Mouse (Mus musculus): Measurements from ENCODE around the gene Caprin1. TPM values are rescaled to one million over a fixed set of nuclear protein-coding genes. Genes with fewer than 3 reads are reported as not detected.

Gene Caprin1
- polyA plus RNA-seq, 1 experiment from 2014 or later, result 484 TPM

GRCm38 (mm10) chr2:103731423-103731822, 66.0 kb downstream of the Caprin1 start:
- no peaks in the 10 kb centered on the region for H3K27me3 ChIP-seq (ENCODE audit: control insufficient read depth, insufficient read depth, low read length)
- H3K36me3 ChIP-seq (ENCODE audit: control insufficient read depth, insufficient read depth, low read length), result peaks cover 73% of the 10 kb centered on the region
- H3K4me3 ChIP-seq (replicated peaks; ENCODE audit: low read depth, low read length), result no peak overlapping the region
- no peak for ATAC-seq (ENCODE audit: low FRiP score, low TSS enrichment)
- H3K9ac ChIP-seq (replicated peaks; ENCODE audit: low read length), result no peak overlapping the region
- H3K4me2 ChIP-seq (ENCODE audit: low read length), result no peak overlapping the region
- H3K9me3 ChIP-seq (ENCODE audit: control insufficient read depth, low read length), result no peaks in the 10 kb centered on the region
- 94% methylated on average over 6 of the region's 6 CpGs for WGBS
- H3K27ac ChIP-seq (replicated peaks; ENCODE audit: low read depth, low read length), result no peak overlapping the region
- no peaks in the 10 kb centered on the region for H3K4me1 ChIP-seq (ENCODE audit: control insufficient read depth, insufficient read depth, low read length)
- DNase-seq, result no peak

- Histone ChIP-seq H3K36me3 (ENCODE audit: control insufficient read depth, insufficient read depth, low read length) (peaks cover 77% of the 10 kb centered on the region), H3K4me3 (replicated peaks; ENCODE audit: low read depth, low read length) (no peak overlapping the region), H3K27ac (replicated peaks; ENCODE audit: low read depth, low read length) (no peak overlapping the region), H3K4me1 (ENCODE audit: control insufficient read depth, insufficient read depth, low read length) (no peaks in the 10 kb centered on the region), H3K9me3 (ENCODE audit: control insufficient read depth, low read length) (no peaks in the 10 kb centered on the region), H3K9ac (replicated peaks; ENCODE audit: low read length) (no peak overlapping the region), H3K4me2 (ENCODE audit: low read length) (no peak overlapping the region), H3K27me3 (ENCODE audit: control insufficient read depth, insufficient read depth, low read length) (no peaks in the 10 kb centered on the region)
- DNase-seq, result peak; percentile 20
- ATAC-seq (ENCODE audit: low FRiP score, low TSS enrichment), result no peak
- 87% methylated on average over 8 of the region's 8 CpGs for WGBS
Observed at GRCm38 (mm10) chr2:103730999-103731398, 66.5 kb downstream of the Caprin1 start.

- Histone ChIP-seq H3K4me3 (replicated peaks; ENCODE audit: low read depth, low read length) (no peak overlapping the region), H3K36me3 (ENCODE audit: control insufficient read depth, insufficient read depth, low read length) (peaks cover 81% of the 10 kb centered on the region), H3K4me1 (ENCODE audit: control insufficient read depth, insufficient read depth, low read length) (no peaks in the 10 kb centered on the region), H3K4me2 (ENCODE audit: low read length) (no peak overlapping the region), H3K27ac (replicated peaks; ENCODE audit: low read depth, low read length) (no peak overlapping the region), H3K9me3 (ENCODE audit: control insufficient read depth, low read length) (no peaks in the 10 kb centered on the region), H3K9ac (replicated peaks; ENCODE audit: low read length) (no peak overlapping the region), H3K27me3 (ENCODE audit: control insufficient read depth, insufficient read depth, low read length) (no peaks in the 10 kb centered on the region)
- DNase-seq, result no peak
- WGBS, result 89% methylated on average over 12 of the region's 12 CpGs
- no peak for ATAC-seq (ENCODE audit: low FRiP score, low TSS enrichment)
Observed at GRCm38 (mm10) chr2:103728027-103728540, 69.4 kb downstream of the Caprin1 start.

GRCm38 (mm10) chr2:103724521-103724920, 72.9 kb downstream of the Caprin1 start:
- Histone ChIP-seq H3K9me3 (ENCODE audit: control insufficient read depth, low read length) (no peaks in the 10 kb centered on the region), H3K36me3 (ENCODE audit: control insufficient read depth, insufficient read depth, low read length) (peaks cover 79% of the 10 kb centered on the region), H3K27ac (replicated peaks; ENCODE audit: low read depth, low read length) (no peak overlapping the region)

GRCm38 (mm10) chr2:103719292-103719646, 78.2 kb downstream of the Caprin1 start:
- no peak overlapping the region for H3K27ac ChIP-seq (replicated peaks; ENCODE audit: low read depth, low read length)
- H3K4me1 ChIP-seq (ENCODE audit: control insufficient read depth, insufficient read depth, low read length), result no peaks in the 10 kb centered on the region
- 96% methylated on average over 7 of the region's 7 CpGs for WGBS
- no peak for ATAC-seq (ENCODE audit: low FRiP score, low TSS enrichment)
- H3K36me3 ChIP-seq (ENCODE audit: control insufficient read depth, insufficient read depth, low read length), result peaks cover 67% of the 10 kb centered on the region
- H3K4me3 ChIP-seq (replicated peaks; ENCODE audit: low read depth, low read length), result no peak overlapping the region
- no peak overlapping the region for H3K4me2 ChIP-seq (ENCODE audit: low read length)
- DNase-seq, result no peak
- H3K9me3 ChIP-seq (ENCODE audit: control insufficient read depth, low read length), result no peaks in the 10 kb centered on the region
- H3K9ac ChIP-seq (replicated peaks; ENCODE audit: low read length), result no peak overlapping the region
- H3K27me3 ChIP-seq (ENCODE audit: control insufficient read depth, insufficient read depth, low read length), result no peaks in the 10 kb centered on the region

More at GRCm38 (mm10) chr2:103724521-103724920, 72.9 kb downstream of the Caprin1 start:
- no peak for ATAC-seq (ENCODE audit: low FRiP score, low TSS enrichment)
- no peak for DNase-seq
- no peak overlapping the region for H3K4me3 ChIP-seq (replicated peaks; ENCODE audit: low read depth, low read length)
- H3K9ac ChIP-seq (replicated peaks; ENCODE audit: low read length), result no peak overlapping the region
- H3K4me2 ChIP-seq (ENCODE audit: low read length), result no peak overlapping the region
- 97% methylated on average over 2 of the region's 2 CpGs for WGBS
- H3K4me1 ChIP-seq (ENCODE audit: control insufficient read depth, insufficient read depth, low read length), result no peaks in the 10 kb centered on the region
- H3K27me3 ChIP-seq (ENCODE audit: control insufficient read depth, insufficient read depth, low read length), result no peaks in the 10 kb centered on the region

- no peak overlapping the region for H3K4me3 ChIP-seq (replicated peaks; ENCODE audit: low read depth, low read length)
- H3K36me3 ChIP-seq (ENCODE audit: control insufficient read depth, insufficient read depth, low read length), result peaks cover 62% of the 10 kb centered on the region
- ATAC-seq (ENCODE audit: low FRiP score, low TSS enrichment), result peak; percentile 69
- no peaks in the 10 kb centered on the region for H3K9me3 ChIP-seq (ENCODE audit: control insufficient read depth, low read length)
- H3K4me1 ChIP-seq (ENCODE audit: control insufficient read depth, insufficient read depth, low read length), result no peaks in the 10 kb centered on the region
- H3K27me3 ChIP-seq (ENCODE audit: control insufficient read depth, insufficient read depth, low read length), result no peaks in the 10 kb centered on the region
- no peak overlapping the region for H3K27ac ChIP-seq (replicated peaks; ENCODE audit: low read depth, low read length)
- H3K9ac ChIP-seq (replicated peaks; ENCODE audit: low read length), result no peak overlapping the region
- DNase-seq, result peak; percentile 89
- 55% methylated on average over 8 of the region's 8 CpGs for WGBS
- no peak overlapping the region for H3K4me2 ChIP-seq (ENCODE audit: low read length)
Observed at GRCm38 (mm10) chr2:103718594-103719291, 78.7 kb downstream of the Caprin1 start.

- no peaks in the 10 kb centered on the region for H3K9me3 ChIP-seq (ENCODE audit: control insufficient read depth, low read length)
- 74% methylated on average over 4 of the region's 4 CpGs for WGBS
- no peak overlapping the region for H3K4me2 ChIP-seq (ENCODE audit: low read length)
- no peaks in the 10 kb centered on the region for H3K27me3 ChIP-seq (ENCODE audit: control insufficient read depth, insufficient read depth, low read length)
- ATAC-seq (ENCODE audit: low FRiP score, low TSS enrichment), result no peak
- H3K4me1 ChIP-seq (ENCODE audit: control insufficient read depth, insufficient read depth, low read length), result no peaks in the 10 kb centered on the region
- H3K9ac ChIP-seq (replicated peaks; ENCODE audit: low read length), result no peak overlapping the region
- no peak for DNase-seq
- no peak overlapping the region for H3K4me3 ChIP-seq (replicated peaks; ENCODE audit: low read depth, low read length)
- peaks cover 61% of the 10 kb centered on the region for H3K36me3 ChIP-seq (ENCODE audit: control insufficient read depth, insufficient read depth, low read length)
- H3K27ac ChIP-seq (replicated peaks; ENCODE audit: low read depth, low read length), result no peak overlapping the region
Observed at GRCm38 (mm10) chr2:103714412-103714811, 83.0 kb downstream of the Caprin1 start.

- no peak for DNase-seq
- H3K9me3 ChIP-seq (ENCODE audit: control insufficient read depth, low read length), result no peaks in the 10 kb centered on the region
- no peak overlapping the region for H3K27ac ChIP-seq (replicated peaks; ENCODE audit: low read depth, low read length)
- no peaks in the 10 kb centered on the region for H3K4me1 ChIP-seq (ENCODE audit: control insufficient read depth, insufficient read depth, low read length)
- 92% methylated on average over 7 of the region's 7 CpGs for WGBS
- no peak overlapping the region for H3K4me2 ChIP-seq (ENCODE audit: low read length)
- ATAC-seq (ENCODE audit: low FRiP score, low TSS enrichment), result no peak
- no peak overlapping the region for H3K9ac ChIP-seq (replicated peaks; ENCODE audit: low read length)
- H3K36me3 ChIP-seq (ENCODE audit: control insufficient read depth, insufficient read depth, low read length), result peaks cover 64% of the 10 kb centered on the region
- no peak overlapping the region for H3K4me3 ChIP-seq (replicated peaks; ENCODE audit: low read depth, low read length)
- H3K27me3 ChIP-seq (ENCODE audit: control insufficient read depth, insufficient read depth, low read length), result no peaks in the 10 kb centered on the region
Observed at GRCm38 (mm10) chr2:103713831-103714230, 83.6 kb downstream of the Caprin1 start.

Measured in midbrain, embryonic 14.5 days (tissue).